Mouse (Mus musculus) macrophage (primary cell): ENCODE measurements around the gene Prss36. TPM values are rescaled to one million over a fixed set of nuclear protein-coding genes. Genes with fewer than 3 reads are reported as not detected.
"Not testable (repeated sequence)": the region's sequence is repeated elsewhere in the genome, so short reads cannot be mapped to it uniquely, and the experiment has no call there.

Source experiments
- H3K27ac ChIP-seq: fragments of 350-480 bp; formaldehyde crosslinking; 2 replicates; pipeline ENCODE4 v1.9.0; 2021
- H3K36me3 ChIP-seq: fragments of 350-480 bp; formaldehyde crosslinking; 2 replicates; pipeline ENCODE4 v1.9.0; 2021; ENCODE audit errors: inconsistent target
- H3K4me3 ChIP-seq: fragments of 350-480 bp; formaldehyde crosslinking; 2 replicates; pipeline ENCODE4 v1.9.0; 2021; ENCODE audit errors: inconsistent target
- H3K79me2 ChIP-seq: fragments of 350-480 bp; formaldehyde crosslinking; 2 replicates; pipeline ENCODE4 v1.9.0; 2021; ENCODE audit errors: inconsistent target
- WGBS: methylation state at CpG from one replicate; pipeline ENCODE4 v1.1.7; 2026; ENCODE audit warnings: inconsistent platforms; ENCODE audit not compliant: missing documents; 5-methylcytosine and 5-hydroxymethylcytosine counted together
- polyA plus RNA-seq: library from polyadenylated mRNA; stranded (reverse); fragments of 250-400 nt; gene quantifications from 3 replicates; pipeline ENCODE4 v1.2.4, GENCODE M21; 2018; ENCODE audit warnings: inconsistent platforms

Gene Prss36
- polyA plus RNA-seq, 1 experiment from 2014 or later = 1.0 TPM

GRCm38 (mm10) chr7:127899997-127900396 lies 46.5 kb downstream of the Prss36 start:
- no peak overlapping the region for H3K27ac ChIP-seq
- WGBS = 63% methylated on average over 7 of the region's 7 CpGs

DNA sequence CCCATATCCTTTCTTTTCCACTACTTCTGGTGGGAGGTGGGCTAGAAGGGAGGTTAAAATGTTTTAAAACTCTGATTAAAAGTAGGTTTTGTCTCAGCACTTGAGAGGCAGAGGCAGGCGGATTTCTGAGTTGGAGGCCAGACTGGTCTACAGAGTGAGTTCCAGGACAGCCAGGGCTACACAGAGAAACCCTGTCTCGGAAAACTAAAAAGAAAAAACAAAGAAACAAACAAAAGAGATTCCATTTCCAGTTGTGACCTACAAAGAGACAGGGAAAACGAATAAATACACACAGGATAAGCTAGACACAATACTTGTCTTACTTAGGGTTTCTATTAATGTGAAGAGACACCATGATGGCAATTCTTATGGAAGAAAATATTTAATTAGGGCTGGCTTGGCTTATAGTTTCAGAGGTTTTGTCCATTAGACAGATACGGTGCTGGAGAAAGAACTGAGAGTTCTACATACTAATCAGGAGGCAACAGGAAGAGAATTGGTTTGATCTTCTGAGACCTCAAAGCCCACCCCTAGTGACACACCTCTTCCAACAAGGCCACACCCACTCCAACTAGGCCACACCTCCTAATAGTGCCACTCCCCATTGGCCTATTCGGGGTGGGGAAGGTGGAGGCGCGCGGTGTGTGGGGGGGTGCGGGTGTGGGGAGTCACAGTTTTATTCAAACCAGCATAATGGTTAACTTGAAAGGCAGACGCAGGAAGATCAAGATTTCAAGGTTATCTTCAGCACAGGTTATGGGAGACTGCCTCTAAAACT lies 48.2 kb downstream of the Prss36 start:
- Histone ChIP-seq H3K4me3 (no peak overlapping the region), H3K27ac (no peak overlapping the region), H3K79me2 (no peaks in the 10 kb centered on the region), H3K36me3 (no peaks in the 10 kb centered on the region)
- WGBS = 72% methylated on average over 9 of the region's 10 CpGs

More at GRCm38 (mm10) chr7:127899997-127900396, 46.5 kb downstream of the Prss36 start:
- H3K36me3 ChIP-seq = no peaks in the 10 kb centered on the region
- H3K79me2 ChIP-seq = peaks cover 8% of the 10 kb centered on the region; the same call in 1 of the 2 replicates
- H3K4me3 ChIP-seq = no peak overlapping the region

GRCm38 (mm10) chr7:127897542-127897941 lies 49.0 kb downstream of the Prss36 start:
- Histone ChIP-seq H3K36me3 (no peaks in the 10 kb centered on the region; the same call in 1 of the 2 replicates), H3K4me3 (no peak overlapping the region), H3K27ac (no peak overlapping the region), H3K79me2 (no peaks in the 10 kb centered on the region)
- WGBS = 98% methylated on average over 7 of the region's 7 CpGs

DNA sequence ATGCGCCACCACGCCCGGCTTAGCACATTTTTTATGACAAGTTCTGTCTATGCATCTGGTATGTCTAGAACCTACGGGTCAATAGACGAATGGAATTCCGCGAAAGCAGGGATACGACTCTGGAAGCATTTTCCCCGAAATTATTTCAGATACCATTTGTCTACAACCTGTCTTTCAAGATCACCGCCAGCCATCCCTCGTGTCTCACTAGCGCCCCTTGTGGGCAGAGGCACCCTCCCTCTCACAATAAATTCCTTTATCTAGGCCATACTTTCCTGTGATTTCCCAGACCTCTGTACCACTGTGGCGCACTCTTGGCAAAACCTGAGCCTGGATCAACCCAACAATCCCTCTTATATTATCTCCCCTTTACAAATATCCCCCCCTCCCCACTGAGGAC lies 50.1 kb downstream of the Prss36 start:
- Histone ChIP-seq H3K27ac (no peak overlapping the region), H3K36me3 (no peaks in the 10 kb centered on the region; the same call in 1 of the 2 replicates), H3K79me2 (no peaks in the 10 kb centered on the region), H3K4me3 (no peak overlapping the region)
- 75% methylated on average over 11 of the region's 13 CpGs for WGBS

GRCm38 (mm10) chr7:127895891-127896290 lies 50.6 kb downstream of the Prss36 start:
- not testable (repeated sequence) for H3K79me2 ChIP-seq, H3K27ac ChIP-seq, H3K36me3 ChIP-seq
- peak overlapping the region; percentile 58 for H3K4me3 ChIP-seq
- WGBS = 67% methylated on average over 6 of the region's 7 CpGs

GRCm38 (mm10) chr7:127895442-127895841 lies 51.1 kb downstream of the Prss36 start, which contains the start of the genes Gm21974 and Vkorc1:
Gm21974 (minus strand) TSS chr7:127895454.
Vkorc1 (minus strand) TSS chr7:127895617.
- Histone ChIP-seq H3K27ac (0 out of 2 replicates have a peak within 1 kb of the TSS, but pooled peaks have one; percentile 12), H3K36me3 (no peaks in the 10 kb centered on the region; the same call in 1 of the 2 replicates), H3K4me3 (peak within 1 kb of the TSS; percentile 58), H3K79me2 (no peaks in the 10 kb centered on the region)
- under 1% methylated on average over 26 of the region's 26 CpGs for WGBS

GRCm38 (mm10) chr7:127894480-127894879 lies 52.0 kb downstream of the Prss36 start:
- no peak overlapping the region for H3K27ac ChIP-seq
- peaks cover 7% of the 10 kb centered on the region; the same call in 1 of the 2 replicates for H3K36me3 ChIP-seq
- no peaks in the 10 kb centered on the region for H3K79me2 ChIP-seq
- H3K4me3 ChIP-seq = no peak overlapping the region
- WGBS = 85% methylated on average over 5 of the region's 5 CpGs

- H3K79me2 ChIP-seq = no peaks in the 10 kb centered on the region; the same call in 1 of the 2 replicates
- no peak within 1 kb of the TSS for H3K4me3 ChIP-seq
- WGBS = 93% methylated on average over 4 of the region's 4 CpGs
- no peak within 1 kb of the TSS for H3K27ac ChIP-seq
- H3K36me3 ChIP-seq = peaks cover 41% of the 10 kb centered on the region
Measured at GRCm38 (mm10) chr7:127890798-127891197, 55.7 kb downstream of the Prss36 start, which contains the start of gene Prss53. Prss53 (minus strand) TSS chr7:127890970.

DNA sequence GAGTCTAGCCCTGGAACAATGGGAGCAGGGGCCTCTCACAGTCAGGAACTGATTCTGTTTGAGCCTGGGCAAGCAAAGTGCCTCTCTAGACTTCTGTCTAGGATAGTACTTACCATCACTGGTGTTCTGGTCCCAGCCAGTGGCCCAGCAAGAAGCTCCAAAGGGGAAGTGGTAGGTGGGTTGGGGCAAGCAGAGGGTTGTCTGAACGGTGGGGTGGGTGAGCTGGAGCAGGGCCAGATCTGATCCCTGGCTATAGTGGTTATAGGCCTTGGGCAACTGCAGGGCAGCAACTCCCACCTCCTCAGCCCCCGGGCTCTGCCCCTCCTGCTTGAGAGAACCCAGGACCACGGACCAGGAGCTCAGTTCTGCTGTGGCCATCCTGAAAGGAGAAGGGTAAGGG lies 57.7 kb downstream of the Prss36 start:
- Histone ChIP-seq H3K36me3 (peaks cover 61% of the 10 kb centered on the region), H3K79me2 (peaks cover 19% of the 10 kb centered on the region; the same call in 1 of the 2 replicates), H3K4me3 (no peak overlapping the region), H3K27ac (no peak overlapping the region)
- 35% methylated on average over 3 of the region's 3 CpGs for WGBS

DNA sequence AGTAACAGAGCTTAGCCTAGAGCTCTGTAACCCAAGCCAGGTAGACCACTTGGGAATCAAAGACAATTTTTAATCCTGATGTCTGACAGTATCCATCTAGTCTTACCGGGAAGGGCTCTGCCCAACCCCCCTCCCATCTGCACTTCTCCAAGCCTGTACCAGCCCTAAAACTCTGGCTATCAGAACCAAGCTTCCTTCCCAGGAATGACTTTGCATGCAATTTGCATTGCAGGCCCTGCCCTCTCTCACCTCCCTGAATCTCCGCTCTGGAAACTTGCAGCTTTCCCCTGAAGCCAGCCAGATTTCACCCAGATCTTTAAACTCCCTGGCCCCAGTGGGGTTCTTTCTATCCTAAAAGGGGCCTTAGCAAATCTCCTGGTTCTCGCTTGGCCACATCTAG lies 58.7 kb downstream of the Prss36 start:
- Histone ChIP-seq H3K79me2 (peaks cover 30% of the 10 kb centered on the region; the same call in 1 of the 2 replicates), H3K27ac (no peak overlapping the region), H3K4me3 (no peak overlapping the region), H3K36me3 (peaks cover 71% of the 10 kb centered on the region)
- 95% methylated on average over 3 of the region's 3 CpGs for WGBS

- H3K36me3 ChIP-seq = peaks cover 77% of the 10 kb centered on the region
- H3K79me2 ChIP-seq = peaks cover 36% of the 10 kb centered on the region; the same call in 1 of the 2 replicates
- no peak overlapping the region for H3K4me3 ChIP-seq
- 88% methylated on average over 8 of the region's 8 CpGs for WGBS
- no peak overlapping the region for H3K27ac ChIP-seq
Measured at GRCm38 (mm10) chr7:127887191-127887590, 59.3 kb downstream of the Prss36 start.

DNA sequence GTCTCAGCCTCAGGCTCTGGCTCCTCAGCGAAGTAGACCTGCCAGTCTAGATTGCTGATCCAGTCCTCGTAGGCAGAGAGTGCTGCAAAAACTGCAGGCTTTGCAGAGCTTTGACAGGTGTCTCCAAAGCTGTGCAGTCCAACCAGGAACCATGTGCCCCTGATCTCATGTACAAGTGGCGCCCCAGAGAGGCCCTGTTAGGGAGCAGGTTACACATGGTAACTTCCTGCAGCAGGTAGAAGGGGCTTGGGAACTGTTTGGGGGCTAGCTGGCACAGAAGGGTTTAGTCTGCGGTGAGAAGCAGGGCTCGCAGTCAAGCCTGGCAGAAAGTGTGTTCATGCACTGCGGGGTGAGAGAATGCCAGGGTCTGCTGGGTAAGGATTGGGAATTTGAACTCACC lies 60.0 kb downstream of the Prss36 start:
- Histone ChIP-seq H3K36me3 (peaks cover 83% of the 10 kb centered on the region), H3K4me3 (no peak overlapping the region), H3K79me2 (peaks cover 42% of the 10 kb centered on the region; the same call in 1 of the 2 replicates), H3K27ac (no peak overlapping the region)
- 94% methylated on average over 6 of the region's 6 CpGs for WGBS

GRCm38 (mm10) chr7:127885951-127886350 lies 60.6 kb downstream of the Prss36 start:
- Histone ChIP-seq H3K4me3 (no peak overlapping the region), H3K36me3 (peaks cover 89% of the 10 kb centered on the region), H3K79me2 (peaks cover 48% of the 10 kb centered on the region; the same call in 1 of the 2 replicates), H3K27ac (no peak overlapping the region)
- 51% methylated on average over 6 of the region's 6 CpGs for WGBS
